Mouse (Mus musculus): ENCODE measurements around the gene Rem1. TPM values are rescaled to one million over a fixed set of nuclear protein-coding genes. Genes with fewer than 3 reads are reported as not detected.

Rem1 gene
- polyA plus RNA-seq, 2 experiments: 2.6 to 3.9 TPM

DNA sequence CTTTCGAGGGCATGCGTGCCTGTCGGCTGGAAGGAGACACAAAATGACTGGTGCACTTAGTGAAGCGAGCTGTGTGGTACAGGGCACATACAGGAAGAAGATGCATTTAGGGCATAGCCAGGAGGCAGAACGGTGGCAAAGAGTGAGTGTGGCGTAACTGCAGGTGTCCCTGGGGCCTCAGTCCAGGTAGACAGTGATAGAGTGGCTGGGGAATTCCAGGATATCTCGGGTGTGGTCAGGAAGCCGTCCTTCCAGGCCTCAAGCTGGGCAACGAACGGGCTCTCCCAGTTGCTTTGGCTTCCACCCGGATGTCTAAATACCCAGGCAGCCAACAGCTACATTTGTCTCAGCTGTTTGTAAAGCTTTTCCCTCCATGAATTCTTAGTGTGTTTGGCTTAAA is 47.4 kb downstream of the Rem1 start:
- Histone ChIP-seq H3K36me3 (ENCODE audit: control insufficient read depth, insufficient read depth, low read length) (peaks cover 64% of the 10 kb centered on the region), H3K9ac (ENCODE audit: low read depth, low read length, severe bottlenecking) (no peak overlapping the region), H3K9me3 (ENCODE audit: control insufficient read depth, low read length) (no peaks in the 10 kb centered on the region), H3K27me3 (ENCODE audit: control insufficient read depth, insufficient read depth, low read length) (no peaks in the 10 kb centered on the region), H3K27ac (replicated peaks; ENCODE audit: low read depth, low read length) (0 out of 2 replicates have a peak overlapping the region, but pooled peaks have one; percentile 43), H3K4me1 (ENCODE audit: control insufficient read depth, insufficient read depth, low read length) (peaks cover 41% of the 10 kb centered on the region), H3K4me2 (replicated peaks; ENCODE audit: low read depth, low read length, severe bottlenecking) (no peak overlapping the region), H3K4me3 (replicated peaks; ENCODE audit: low read length) (no peak overlapping the region)
- 79% methylated on average over 11 of the region's 11 CpGs for WGBS
- no peak for TF ChIP-seq POLR2A (IDR thresholded peaks at IDR 0.05; ENCODE audit: borderline replicate concordance, extremely low read depth, insufficient read depth, insufficient read length)
- DNase-seq (ENCODE audit: low spot score): no peak
- ATAC-seq (ENCODE audit: low FRiP score, low read depth): no peak

- no peaks in the 10 kb centered on the region for H3K9me3 ChIP-seq (ENCODE audit: control insufficient read depth, low read length)
- DNase-seq (ENCODE audit: low spot score): peak; percentile 55
- peaks cover 75% of the 10 kb centered on the region for H3K36me3 ChIP-seq (ENCODE audit: control insufficient read depth, insufficient read depth, low read length)
- H3K9ac ChIP-seq (ENCODE audit: low read depth, low read length, severe bottlenecking): no peak overlapping the region; the same call in 1 of the 2 replicates
- WGBS: 46% methylated on average over 13 of the region's 13 CpGs
- H3K4me2 ChIP-seq (replicated peaks; ENCODE audit: low read depth, low read length, severe bottlenecking): no peak overlapping the region
- ATAC-seq (ENCODE audit: low FRiP score, low read depth): peak; percentile 76
- H3K27ac ChIP-seq (replicated peaks; ENCODE audit: low read depth, low read length): peak overlapping the region; percentile 52
- H3K4me1 ChIP-seq (ENCODE audit: control insufficient read depth, insufficient read depth, low read length): peaks cover 41% of the 10 kb centered on the region
- no peak overlapping the region for H3K4me3 ChIP-seq (replicated peaks; ENCODE audit: low read length)
- TF ChIP-seq POLR2A (IDR thresholded peaks at IDR 0.05; ENCODE audit: borderline replicate concordance, extremely low read depth, insufficient read depth, insufficient read length): no peak
- no peaks in the 10 kb centered on the region for H3K27me3 ChIP-seq (ENCODE audit: control insufficient read depth, insufficient read depth, low read length)
These were observed 48.6 kb downstream of the Rem1 start for GRCm38 (mm10) chr2:152675252-152675791.

- no peaks in the 10 kb centered on the region for H3K9me3 ChIP-seq (ENCODE audit: control insufficient read depth, low read length)
- WGBS: 64% methylated on average over 3 of the region's 3 CpGs
These were observed 51.6 kb downstream of the Rem1 start for GRCm38 (mm10) chr2:152678302-152678701.

GRCm38 (mm10) chr2:152678925-152679324 is 52.2 kb downstream of the Rem1 start:
- no peak overlapping the region for H3K4me2 ChIP-seq (replicated peaks; ENCODE audit: low read depth, low read length, severe bottlenecking)
- H3K36me3 ChIP-seq (ENCODE audit: control insufficient read depth, insufficient read depth, low read length): peaks cover 96% of the 10 kb centered on the region
- H3K9me3 ChIP-seq (ENCODE audit: control insufficient read depth, low read length): no peaks in the 10 kb centered on the region
- peaks cover 17% of the 10 kb centered on the region for H3K4me1 ChIP-seq (ENCODE audit: control insufficient read depth, insufficient read depth, low read length)
- no peak for DNase-seq (ENCODE audit: low spot score)
- no peak overlapping the region for H3K9ac ChIP-seq (ENCODE audit: low read depth, low read length, severe bottlenecking)
- H3K4me3 ChIP-seq (replicated peaks; ENCODE audit: low read length): no peak overlapping the region
- H3K27me3 ChIP-seq (ENCODE audit: control insufficient read depth, insufficient read depth, low read length): no peaks in the 10 kb centered on the region
- no peak for ATAC-seq (ENCODE audit: low FRiP score, low read depth)
- TF ChIP-seq POLR2A (IDR thresholded peaks at IDR 0.05; ENCODE audit: borderline replicate concordance, extremely low read depth, insufficient read depth, insufficient read length): no peak
- 84% methylated on average over 5 of the region's 5 CpGs for WGBS
- no peak overlapping the region for H3K27ac ChIP-seq (replicated peaks; ENCODE audit: low read depth, low read length)

More at GRCm38 (mm10) chr2:152678302-152678701, 51.6 kb downstream of the Rem1 start:
- peaks cover 18% of the 10 kb centered on the region for H3K4me1 ChIP-seq (ENCODE audit: control insufficient read depth, insufficient read depth, low read length)
- no peak overlapping the region for H3K4me2 ChIP-seq (replicated peaks; ENCODE audit: low read depth, low read length, severe bottlenecking)
- H3K27ac ChIP-seq (replicated peaks; ENCODE audit: low read depth, low read length): no peak overlapping the region
- peaks cover 91% of the 10 kb centered on the region for H3K36me3 ChIP-seq (ENCODE audit: control insufficient read depth, insufficient read depth, low read length)
- H3K9ac ChIP-seq (ENCODE audit: low read depth, low read length, severe bottlenecking): no peak overlapping the region
- peak; percentile 80 for DNase-seq (ENCODE audit: low spot score)
- no peak overlapping the region for H3K4me3 ChIP-seq (replicated peaks; ENCODE audit: low read length)
- no peak for TF ChIP-seq POLR2A (IDR thresholded peaks at IDR 0.05; ENCODE audit: borderline replicate concordance, extremely low read depth, insufficient read depth, insufficient read length)
- no peaks in the 10 kb centered on the region for H3K27me3 ChIP-seq (ENCODE audit: control insufficient read depth, insufficient read depth, low read length)
- no peak for ATAC-seq (ENCODE audit: low FRiP score, low read depth)

DNA sequence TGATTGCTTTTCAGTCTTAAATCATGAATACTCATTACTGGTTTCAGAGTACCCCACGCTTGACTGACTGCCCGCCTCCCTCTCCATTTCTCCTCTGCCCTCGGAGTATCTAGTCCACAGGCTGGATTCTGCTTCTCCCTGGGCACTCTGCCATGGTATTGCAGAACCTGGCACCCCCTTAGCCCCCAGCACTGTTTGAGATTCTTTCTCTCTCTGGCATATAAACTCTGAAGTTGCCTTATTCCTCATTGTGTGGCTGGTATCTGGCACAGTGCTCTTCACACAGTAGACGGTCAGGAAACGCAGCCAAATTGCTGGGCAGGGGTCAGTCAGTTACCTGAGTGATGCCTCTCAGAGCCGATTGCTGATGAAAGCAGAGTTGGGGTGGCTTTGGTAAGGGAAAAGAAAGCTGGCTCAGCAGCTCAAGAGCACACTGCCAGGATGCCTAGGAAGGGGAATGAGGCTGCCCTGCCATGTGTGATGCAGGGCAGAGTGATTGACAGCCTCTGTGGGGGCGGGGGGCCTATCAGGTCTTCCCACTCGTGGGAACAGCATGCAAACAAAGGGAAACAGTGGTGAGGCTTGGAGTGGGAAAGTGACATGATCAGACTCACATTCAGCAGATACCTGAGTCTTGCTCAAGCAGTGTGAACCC is 53.1 kb downstream of the Rem1 start:
- TF ChIP-seq POLR2A (IDR thresholded peaks at IDR 0.05; ENCODE audit: borderline replicate concordance, extremely low read depth, insufficient read depth, insufficient read length): no peak
- Histone ChIP-seq H3K4me2 (replicated peaks; ENCODE audit: low read depth, low read length, severe bottlenecking) (no peak overlapping the region), H3K4me3 (replicated peaks; ENCODE audit: low read length) (no peak overlapping the region), H3K9me3 (ENCODE audit: control insufficient read depth, low read length) (no peaks in the 10 kb centered on the region), H3K36me3 (ENCODE audit: control insufficient read depth, insufficient read depth, low read length) (peaks cover 96% of the 10 kb centered on the region), H3K27me3 (ENCODE audit: control insufficient read depth, insufficient read depth, low read length) (no peaks in the 10 kb centered on the region), H3K9ac (ENCODE audit: low read depth, low read length, severe bottlenecking) (no peak overlapping the region), H3K27ac (replicated peaks; ENCODE audit: low read depth, low read length) (no peak overlapping the region), H3K4me1 (ENCODE audit: control insufficient read depth, insufficient read depth, low read length) (peaks cover 8% of the 10 kb centered on the region; the same call in 1 of the 2 replicates)
- WGBS: 89% methylated on average over 8 of the region's 8 CpGs
- ATAC-seq (ENCODE audit: low FRiP score, low read depth) (no peak), DNase-seq (ENCODE audit: low spot score) (no peak)

Data from limb, embryonic 14.5 days (tissue).